Mouse (Mus musculus) MEL (cell line): ENCODE results near the gene Sbno2.

ENCODE experiments used
- CTCF ChIP-seq, 3 experiments: IDR thresholded peaks in 2 of 3; conservative IDR thresholded peaks in 1 of 3; 2 replicates each; pipeline ENCODE4 v1.5.1; 2011 to 2012; ENCODE audit warnings: low read length in 3 of 3, low read depth in 2 of 3, mild to moderate bottlenecking in 2 of 3, improper control_type of control experiment in 1 of 3, inconsistent platforms in 1 of 3, mixed read lengths in 1 of 3, moderate library complexity in 1 of 3; ENCODE audit not compliant: control insufficient read depth in 1 of 3, insufficient read depth in 1 of 3, poor library complexity in 1 of 3, severe bottlenecking in 1 of 3
- MAFK ChIP-seq: IDR thresholded peaks from 2 replicates; pipeline ENCODE4 v1.6.1; 2011; ENCODE audit warnings: low read depth, mild to moderate bottlenecking, low read length, improper control_type of control experiment, borderline replicate concordance
- ZMIZ1 ChIP-seq: IDR thresholded peaks from 2 replicates; pipeline ENCODE4 v1.6.1; 2012; ENCODE audit warnings: low read depth, mild to moderate bottlenecking, inconsistent platforms, low read length, improper control_type of control experiment, moderate library complexity

DNA sequence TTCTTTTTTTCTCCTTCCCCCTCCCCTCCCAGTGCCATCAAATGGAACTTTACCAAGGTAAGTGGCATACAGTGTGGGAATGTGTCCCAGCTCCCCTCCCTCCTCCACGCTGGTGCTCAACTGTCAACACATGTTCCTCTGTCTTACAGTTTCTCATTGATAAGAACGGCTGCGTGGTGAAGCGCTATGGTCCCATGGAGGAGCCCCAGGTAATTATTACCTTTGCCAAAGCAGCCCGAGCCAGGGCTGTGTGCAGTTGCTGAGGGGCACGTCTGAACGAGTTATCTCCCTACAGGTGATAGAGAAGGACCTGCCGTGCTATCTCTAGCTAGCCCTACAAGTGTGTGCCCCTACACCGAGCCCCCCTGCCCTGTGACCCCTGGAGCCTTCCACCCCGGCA is 49.5 kb downstream of the Sbno2 start:
- TF ChIP-seq MAFK, result no peak
- TF ChIP-seq CTCF (IDR thresholded peaks at IDR 0.05 in 2 of 3, conservative IDR thresholded peaks at IDR 0.05 in 1 of 3; ENCODE audit: control insufficient read depth in 1 of 3, insufficient read depth in 1 of 3, low read depth in 2 of 3, low read length in 3 of 3, poor library complexity in 1 of 3, severe bottlenecking in 1 of 3), result no peak
- TF ChIP-seq ZMIZ1, result no peak
